Mouse (Mus musculus) hindbrain, embryonic 12.5 days (tissue): ENCODE results near the gene Crim1. TPM values are rescaled to one million over a fixed set of nuclear protein-coding genes. Genes with fewer than 3 reads are reported as not detected.
A peak's percentile ranks its signal among the peaks of the same experiment; 100 is the strongest.

ENCODE experiments used
- ATAC-seq: fragments of 200-750 bp; cut with Nextera tagmentation; 2 replicates; pipeline ENCODE4 v1.8.0; 2017; ENCODE audit warnings: moderate TSS enrichment; ENCODE audit not compliant: low FRiP score
- H3K27ac ChIP-seq: fragments of 300-500 bp; sonication (generic); 2 replicates; pipeline ENCODE4 v1.5.1; 2016; ENCODE audit warnings: mild to moderate bottlenecking
- H3K27me3 ChIP-seq: fragments of 300-500 bp; sonication (generic); 2 replicates; pipeline ENCODE4 v1.6.1; 2016; ENCODE audit warnings: mild to moderate bottlenecking
- H3K36me3 ChIP-seq: fragments of 300-500 bp; sonication (generic); 2 replicates; pipeline ENCODE4 v1.6.1; 2016; ENCODE audit warnings: mild to moderate bottlenecking
- H3K4me1 ChIP-seq: fragments of 300-500 bp; sonication (generic); 2 replicates; pipeline ENCODE4 v1.6.1; 2016
- H3K4me2 ChIP-seq: fragments of 300-500 bp; sonication (generic); replicated peaks from 2 replicates; pipeline ENCODE4 v1.6.1; 2016; ENCODE audit warnings: mild to moderate bottlenecking
- H3K4me3 ChIP-seq: fragments of 300-500 bp; sonication (generic); 2 replicates; pipeline ENCODE4 v1.5.1; 2016; ENCODE audit warnings: mild to moderate bottlenecking
- H3K9ac ChIP-seq: fragments of 300-500 bp; sonication (generic); 2 replicates; pipeline ENCODE4 v1.6.1; 2016; ENCODE audit warnings: mild to moderate bottlenecking, moderate library complexity
- H3K9me3 ChIP-seq: fragments of 300-500 bp; sonication (generic); replicated peaks from 2 replicates; pipeline ENCODE4 v1.6.1; 2016; ENCODE audit warnings: mild to moderate bottlenecking
- WGBS: fragments of 180-500 bp; shearing (Covaris S2); methylation state at CpG from one replicate; pipeline ENCODE4 v1.1.7; 2016; 5-methylcytosine and 5-hydroxymethylcytosine counted together
- polyA plus RNA-seq: library from polyadenylated mRNA; unstranded; fragments of >200 nt; fragmentation: Nextera tagmentation; extraction: Ambion mirVana; gene quantifications from 2 replicates; pipeline ENCODE4 v1.2.1, GENCODE M21; 2016

Crim1 gene
- polyA plus RNA-seq, 1 experiment from 2014 or later: 11.0 TPM

DNA sequence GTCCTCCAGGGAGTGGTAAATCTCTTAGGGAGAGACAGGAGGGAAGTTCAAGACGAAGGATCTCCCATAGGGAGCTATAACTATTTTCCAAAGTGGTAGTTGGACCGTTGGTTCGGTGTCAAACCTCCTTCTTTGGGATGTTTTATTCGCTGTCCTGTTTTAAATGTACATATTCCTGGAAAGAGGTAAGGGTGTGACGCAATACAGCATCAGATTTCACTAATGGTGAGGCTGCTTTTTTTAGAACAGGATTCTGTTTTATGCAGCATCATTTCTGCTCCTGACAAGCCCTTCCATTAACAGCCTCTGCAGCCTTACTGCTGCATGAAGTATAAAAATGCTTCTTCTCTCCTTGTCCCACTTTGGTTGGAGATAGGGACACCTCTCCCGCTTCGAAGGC lies 95.9 kb downstream of the Crim1 start:
- no peaks in the 10 kb centered on the region for H3K27me3 ChIP-seq
- H3K36me3 ChIP-seq: no peaks in the 10 kb centered on the region
- H3K4me3 ChIP-seq: no peak overlapping the region
- no peak for ATAC-seq
- no peak overlapping the region for H3K4me2 ChIP-seq
- H3K9me3 ChIP-seq: no peaks in the 10 kb centered on the region
- peaks cover 5% of the 10 kb centered on the region; the same call in 1 of the 2 replicates for H3K4me1 ChIP-seq
- H3K27ac ChIP-seq: no peak overlapping the region
- 88% methylated on average over 7 of the region's 7 CpGs for WGBS
- no peak overlapping the region for H3K9ac ChIP-seq

GRCm38 (mm10) chr17:78298140-78298539 lies 98.1 kb downstream of the Crim1 start:
- Histone ChIP-seq H3K9ac (no peak overlapping the region), H3K27me3 (no peaks in the 10 kb centered on the region), H3K4me1 (peaks cover 5% of the 10 kb centered on the region; the same call in 1 of the 2 replicates), H3K4me2 (no peak overlapping the region), H3K27ac (no peak overlapping the region), H3K9me3 (no peaks in the 10 kb centered on the region), H3K4me3 (no peak overlapping the region), H3K36me3 (no peaks in the 10 kb centered on the region)
- 73% methylated on average over 5 of the region's 5 CpGs for WGBS
- ATAC-seq: peak; percentile 41

GRCm38 (mm10) chr17:78298967-78299540 lies 99.0 kb downstream of the Crim1 start:
- 0 out of 2 replicates have a peak, but pooled peaks have one; percentile 15 for ATAC-seq
- WGBS: 49% methylated on average over 8 of the region's 8 CpGs

DNA sequence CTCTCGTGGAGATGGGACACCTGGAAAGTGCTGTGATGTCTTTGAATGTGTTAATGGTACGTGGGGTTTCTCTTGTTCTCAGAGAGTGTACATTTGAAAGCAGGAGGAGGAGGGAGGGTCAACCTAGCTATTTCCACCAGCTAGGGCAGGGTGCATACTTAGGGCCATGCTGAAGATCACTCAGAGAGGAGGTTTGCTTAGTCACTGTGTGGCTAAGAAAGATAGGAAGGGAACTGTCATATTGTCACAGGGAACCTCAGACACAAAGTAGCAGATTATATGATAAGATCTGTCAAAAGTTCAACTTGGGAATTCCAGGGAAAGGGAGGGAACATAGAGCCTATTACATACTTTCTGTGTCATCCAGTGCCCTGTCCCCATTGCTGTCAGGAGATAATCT lies 103.0 kb downstream of the Crim1 start:
- Histone ChIP-seq H3K9ac (no peak overlapping the region), H3K4me2 (no peak overlapping the region), H3K27ac (no peak overlapping the region), H3K9me3 (no peaks in the 10 kb centered on the region), H3K4me1 (peaks cover 5% of the 10 kb centered on the region; the same call in 1 of the 2 replicates), H3K27me3 (no peaks in the 10 kb centered on the region), H3K4me3 (no peak overlapping the region), H3K36me3 (peaks cover 7% of the 10 kb centered on the region; the same call in 1 of the 2 replicates)
- no peak for ATAC-seq
- WGBS: 81% methylated on average over 2 of the region's 2 CpGs

More at GRCm38 (mm10) chr17:78298967-78299540, 99.0 kb downstream of the Crim1 start:
- Histone ChIP-seq H3K4me3 (no peak overlapping the region), H3K9ac (0 out of 2 replicates have a peak overlapping the region, but pooled peaks have one; percentile 5), H3K9me3 (no peaks in the 10 kb centered on the region), H3K27me3 (no peaks in the 10 kb centered on the region), H3K36me3 (peaks cover 4% of the 10 kb centered on the region; the same call in 1 of the 2 replicates), H3K4me2 (no peak overlapping the region), H3K4me1 (peaks cover 5% of the 10 kb centered on the region; the same call in 1 of the 2 replicates), H3K27ac (no peak overlapping the region)

DNA sequence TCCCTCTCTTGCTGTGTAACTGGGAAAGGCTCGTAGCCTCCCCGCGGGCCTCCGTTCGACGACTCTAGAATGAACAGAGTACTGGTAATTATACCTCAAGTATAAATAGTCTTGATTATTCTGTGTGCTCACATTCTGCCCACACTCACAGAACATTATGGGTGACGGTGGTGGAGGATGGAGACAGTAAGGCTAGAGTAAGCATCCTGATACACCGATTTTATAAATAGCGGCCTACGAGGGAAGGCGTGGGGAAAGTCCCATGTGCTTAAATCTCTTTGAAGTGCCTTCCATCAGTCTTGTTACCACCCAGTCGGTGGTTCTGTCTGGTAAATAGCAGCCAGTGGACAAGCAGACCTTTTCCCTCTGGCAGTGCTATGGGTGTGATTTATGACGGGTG lies 104.0 kb downstream of the Crim1 start:
- no peak for ATAC-seq
- 94% methylated on average over 13 of the region's 13 CpGs for WGBS

DNA sequence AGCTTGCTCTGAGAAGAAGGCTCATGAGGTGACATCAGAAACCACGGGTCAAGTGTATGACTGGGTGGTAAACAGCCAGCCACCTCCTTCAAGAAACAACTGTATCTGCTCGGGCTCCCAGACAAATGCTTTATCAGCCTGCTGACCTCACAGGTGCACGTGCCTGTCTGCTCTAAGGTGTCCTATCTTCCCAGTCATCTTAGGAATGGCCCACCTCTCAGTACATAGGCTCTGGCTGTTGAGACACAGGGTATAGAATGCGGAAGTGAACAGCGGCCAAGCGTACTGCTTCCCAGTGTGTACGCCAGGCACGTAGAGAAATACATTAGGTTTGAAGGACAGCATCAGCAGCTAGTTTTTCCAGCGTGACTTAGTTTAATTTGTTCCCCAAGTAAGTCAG lies 106.4 kb downstream of the Crim1 start:
- Histone ChIP-seq H3K9ac (no peak overlapping the region), H3K4me3 (no peak overlapping the region), H3K27ac (no peak overlapping the region), H3K4me1 (no peaks in the 10 kb centered on the region), H3K4me2 (no peak overlapping the region), H3K27me3 (no peaks in the 10 kb centered on the region), H3K36me3 (peaks cover 7% of the 10 kb centered on the region; the same call in 1 of the 2 replicates), H3K9me3 (no peaks in the 10 kb centered on the region)
- 93% methylated on average over 9 of the region's 9 CpGs for WGBS
- no peak for ATAC-seq

More for the DNA sequence above, 104.0 kb downstream of the Crim1 start:
- no peaks in the 10 kb centered on the region for H3K9me3 ChIP-seq
- peaks cover 4% of the 10 kb centered on the region; the same call in 1 of the 2 replicates for H3K4me1 ChIP-seq
- no peak overlapping the region for H3K4me2 ChIP-seq
- H3K27me3 ChIP-seq: no peaks in the 10 kb centered on the region
- H3K9ac ChIP-seq: no peak overlapping the region
- H3K36me3 ChIP-seq: peaks cover 7% of the 10 kb centered on the region; the same call in 1 of the 2 replicates
- H3K27ac ChIP-seq: no peak overlapping the region
- no peak overlapping the region for H3K4me3 ChIP-seq

- H3K36me3 ChIP-seq: peaks cover 7% of the 10 kb centered on the region; the same call in 1 of the 2 replicates
Observed at GRCm38 (mm10) chr17:78308221-78308620, 108.2 kb downstream of the Crim1 start.

DNA sequence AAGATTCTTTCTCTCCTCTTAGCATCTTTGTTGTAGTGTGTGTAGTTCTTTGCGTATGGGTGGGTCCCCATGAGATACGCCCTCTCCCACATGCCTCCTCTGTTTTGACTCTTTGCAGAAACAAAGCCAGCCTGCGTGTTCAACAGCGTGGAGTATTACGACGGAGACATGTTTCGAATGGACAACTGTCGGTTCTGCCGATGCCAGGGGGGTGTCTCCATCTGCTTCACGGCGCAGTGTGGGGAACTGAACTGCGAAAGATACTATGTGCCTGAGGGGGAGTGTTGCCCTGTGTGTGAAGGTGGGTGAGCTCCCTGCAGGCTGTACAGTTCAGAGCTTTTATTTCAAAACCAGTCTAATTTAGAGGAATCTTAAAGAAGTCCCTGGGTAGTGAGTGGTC lies 113.0 kb downstream of the Crim1 start:
- Histone ChIP-seq H3K9me3 (no peaks in the 10 kb centered on the region), H3K4me3 (no peak overlapping the region), H3K27ac (no peak overlapping the region), H3K36me3 (0 out of 2 replicates have a peak, but pooled peaks cover 4% of the 10 kb centered on the region), H3K27me3 (no peaks in the 10 kb centered on the region), H3K9ac (no peak overlapping the region), H3K4me1 (no peaks in the 10 kb centered on the region), H3K4me2 (no peak overlapping the region)
- no peak for ATAC-seq
- 87% methylated on average over 12 of the region's 12 CpGs for WGBS

More at GRCm38 (mm10) chr17:78308221-78308620, 108.2 kb downstream of the Crim1 start:
- Histone ChIP-seq H3K4me3 (no peak overlapping the region), H3K9me3 (no peaks in the 10 kb centered on the region), H3K4me2 (no peak overlapping the region), H3K27me3 (no peaks in the 10 kb centered on the region), H3K4me1 (no peaks in the 10 kb centered on the region), H3K27ac (no peak overlapping the region), H3K9ac (no peak overlapping the region)
- ATAC-seq: no peak
- 85% methylated on average over 9 of the region's 9 CpGs for WGBS

- no peak for ATAC-seq
- H3K4me2 ChIP-seq: no peak overlapping the region
- WGBS: 66% methylated on average over 5 of the region's 5 CpGs
- no peaks in the 10 kb centered on the region for H3K4me1 ChIP-seq
- H3K27ac ChIP-seq: no peak overlapping the region
- no peak overlapping the region for H3K9ac ChIP-seq
- H3K27me3 ChIP-seq: no peaks in the 10 kb centered on the region
- 0 out of 2 replicates have a peak, but pooled peaks cover 4% of the 10 kb centered on the region for H3K36me3 ChIP-seq
- H3K4me3 ChIP-seq: no peak overlapping the region
- no peaks in the 10 kb centered on the region for H3K9me3 ChIP-seq
Observed at GRCm38 (mm10) chr17:78313612-78314011, 113.6 kb downstream of the Crim1 start.

DNA sequence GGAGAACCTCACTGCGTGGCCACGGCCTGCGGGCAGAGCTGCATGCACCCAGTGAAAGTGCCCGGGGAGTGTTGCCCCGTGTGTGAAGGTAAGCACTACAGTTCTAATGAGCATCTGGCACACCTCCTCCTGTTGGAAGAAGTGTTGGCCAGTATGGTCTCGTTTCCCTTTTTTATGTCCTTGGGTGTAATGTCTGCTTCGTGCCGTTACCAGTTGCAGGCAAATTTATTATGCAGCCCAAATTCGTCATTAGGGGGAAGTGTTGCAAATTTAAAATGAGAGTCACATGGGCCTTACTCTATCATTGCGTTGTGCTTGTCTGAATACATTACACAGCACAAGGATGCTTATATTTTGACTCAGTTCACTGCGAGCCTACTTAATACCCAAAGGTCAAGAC lies 115.6 kb downstream of the Crim1 start:
- H3K27me3 ChIP-seq: no peaks in the 10 kb centered on the region
- ATAC-seq: no peak
- 0 out of 2 replicates have a peak, but pooled peaks cover 4% of the 10 kb centered on the region for H3K36me3 ChIP-seq
- no peaks in the 10 kb centered on the region for H3K4me1 ChIP-seq
- no peak overlapping the region for H3K27ac ChIP-seq
- no peak overlapping the region for H3K4me2 ChIP-seq
- H3K9ac ChIP-seq: no peak overlapping the region
- 92% methylated on average over 11 of the region's 11 CpGs for WGBS
- no peak overlapping the region for H3K4me3 ChIP-seq
- no peaks in the 10 kb centered on the region for H3K9me3 ChIP-seq

DNA sequence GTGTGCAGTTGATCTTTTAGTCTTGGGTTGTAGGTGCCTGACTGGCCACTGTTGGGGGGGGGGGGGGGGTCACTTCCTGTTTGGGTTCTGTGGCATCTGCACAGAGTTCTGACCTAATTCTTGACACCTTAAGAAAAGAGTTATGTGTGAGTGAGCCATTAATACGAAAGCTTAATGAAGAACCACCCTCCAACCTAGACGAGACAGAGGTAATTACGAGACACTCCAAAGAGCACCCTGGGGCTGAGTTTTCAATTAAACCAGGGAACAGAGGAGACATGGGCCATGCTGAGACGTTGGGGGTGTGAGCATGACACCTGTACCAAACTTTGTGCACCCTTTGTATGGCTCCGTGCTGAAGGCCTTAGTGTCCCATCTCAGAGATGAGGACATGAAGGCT lies 117.3 kb downstream of the Crim1 start:
- Histone ChIP-seq H3K9ac (no peak overlapping the region), H3K4me3 (no peak overlapping the region), H3K9me3 (no peaks in the 10 kb centered on the region), H3K4me1 (no peaks in the 10 kb centered on the region), H3K4me2 (no peak overlapping the region), H3K36me3 (0 out of 2 replicates have a peak, but pooled peaks cover 4% of the 10 kb centered on the region), H3K27me3 (no peaks in the 10 kb centered on the region), H3K27ac (no peak overlapping the region)
- WGBS: 88% methylated on average over 5 of the region's 5 CpGs
- no peak for ATAC-seq

GRCm38 (mm10) chr17:78318810-78319209 lies 118.8 kb downstream of the Crim1 start:
- Histone ChIP-seq H3K9ac (no peak overlapping the region), H3K4me1 (no peaks in the 10 kb centered on the region), H3K27me3 (no peaks in the 10 kb centered on the region), H3K4me3 (no peak overlapping the region), H3K27ac (no peak overlapping the region), H3K4me2 (no peak overlapping the region), H3K9me3 (no peaks in the 10 kb centered on the region), H3K36me3 (no peaks in the 10 kb centered on the region)
- no peak for ATAC-seq
- 89% methylated on average over 3 of the region's 3 CpGs for WGBS
